Comparison of ENCODE assay signal across 8 mouse cellular contexts in the genomic region with DNA sequence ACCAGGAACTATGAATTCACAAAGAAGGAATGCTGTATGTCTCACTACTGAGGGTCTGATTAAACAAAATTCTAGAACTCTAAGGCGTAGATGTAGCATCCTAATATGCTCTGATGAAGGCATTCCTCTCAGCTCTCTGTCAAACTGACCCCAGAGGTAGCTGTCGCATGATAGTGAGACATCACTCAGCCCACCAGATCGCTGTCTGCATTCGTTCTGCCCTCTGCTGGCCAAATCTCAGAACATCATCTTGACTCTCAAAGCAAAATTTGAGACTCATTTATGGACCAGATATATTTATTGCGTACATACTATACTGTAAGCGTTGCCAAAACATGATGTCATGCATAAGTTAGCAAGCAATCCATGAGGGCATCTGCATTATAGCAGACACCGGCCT. TPM values are rescaled to one million over a fixed set of nuclear protein-coding genes. Genes with fewer than 3 reads are reported as not detected.
DNase-seq lines count a peak whose midpoint lies in the region; ATAC-seq and TF ChIP-seq lines count a peak whose summit lies in the region.

No protein-coding gene starts in this region.

- H3K9me3 ChIP-seq in forebrain, embryonic 11.5 days (ENCODE audit: control insufficient read depth, low read length) = no peaks in the 10 kb centered on the region
- H3K9me3 ChIP-seq in forebrain, embryonic 13.5 days (replicated peaks) = no peaks in the 10 kb centered on the region

- no peak overlapping the region for H3K4me2 ChIP-seq in forebrain, embryonic 11.5 days (ENCODE audit: low read depth, low read length, severe bottlenecking)
- H3K4me2 ChIP-seq in forebrain, embryonic 13.5 days = no peak overlapping the region

- H3K36me3 ChIP-seq in forebrain, embryonic 11.5 days (ENCODE audit: control insufficient read depth, insufficient read depth, low read length) = no peaks in the 10 kb centered on the region
- H3K36me3 ChIP-seq in forebrain, embryonic 13.5 days (ENCODE audit: poor library complexity, severe bottlenecking) = no peaks in the 10 kb centered on the region
- no peaks in the 10 kb centered on the region for H3K36me3 ChIP-seq in thymus, adult 2 months (ENCODE audit: control insufficient read depth, insufficient read depth, low read length)
- H3K36me3 ChIP-seq in small intestine, adult 2 months (ENCODE audit: control insufficient read depth, insufficient read depth, low read length) = peaks cover 10% of the 10 kb centered on the region

- peak; percentile 58 for DNase-seq in forebrain, embryonic 11.5 days (ENCODE audit: low spot score)
- peak; percentile 44 for DNase-seq in thymus, adult 2 months
- DNase-seq in thymus, adult 18-20 months = no peak
- peak; percentile 73 for DNase-seq in kidney, postnatal 10 days
- DNase-seq in lung, postnatal 14 days = peak; percentile 73

- H3K27ac ChIP-seq in forebrain, embryonic 11.5 days (ENCODE audit: low read depth, low read length) = no peak overlapping the region
- no peak overlapping the region for H3K27ac ChIP-seq in forebrain, embryonic 13.5 days
- no peak overlapping the region for H3K27ac ChIP-seq in thymus, adult 2 months (ENCODE audit: control insufficient read depth, insufficient read depth, low read length)
- H3K27ac ChIP-seq in cortical plate, adult 2 months (ENCODE audit: insufficient read depth, low read length) = no peak overlapping the region
- H3K27ac ChIP-seq in small intestine, adult 2 months (ENCODE audit: insufficient read depth, low read depth, low read length) = no peak overlapping the region

- H3K9ac ChIP-seq in forebrain, embryonic 11.5 days (ENCODE audit: low read length) = no peak overlapping the region
- no peak overlapping the region for H3K9ac ChIP-seq in forebrain, embryonic 13.5 days

- 22% methylated on average over 7 of the region's 7 CpGs for WGBS in forebrain, embryonic 11.5 days
- WGBS in forebrain, embryonic 13.5 days = 27% methylated on average over 7 of the region's 7 CpGs
- WGBS in thymus, adult 2 months = 24% methylated on average over 7 of the region's 7 CpGs
- WGBS in small intestine, adult 2 months = 12% methylated on average over 7 of the region's 7 CpGs

- H3K27me3 ChIP-seq in forebrain, embryonic 11.5 days (ENCODE audit: control insufficient read depth, insufficient read depth, low read length) = no peaks in the 10 kb centered on the region
- peaks cover 10% of the 10 kb centered on the region for H3K27me3 ChIP-seq in forebrain, embryonic 13.5 days
- no peaks in the 10 kb centered on the region for H3K27me3 ChIP-seq in thymus, adult 2 months (ENCODE audit: control insufficient read depth, insufficient read depth, low read length)
- no peaks in the 10 kb centered on the region for H3K27me3 ChIP-seq in small intestine, adult 2 months (ENCODE audit: control insufficient read depth, insufficient read depth, low read length)

- no peak for TF ChIP-seq CTCF in thymus, adult 2 months (IDR thresholded peaks at IDR 0.05; ENCODE audit: borderline replicate concordance, control insufficient read depth, extremely low read depth, insufficient read depth, low read length, poor library complexity)
- peak; percentile 80 for TF ChIP-seq CTCF in cortical plate, adult 2 months (IDR thresholded peaks at IDR 0.05; ENCODE audit: extremely low read depth, insufficient read depth, low read length)
- peak; percentile 80; the same call in 1 of the 2 replicates for TF ChIP-seq CTCF in small intestine, adult 2 months (IDR thresholded peaks at IDR 0.05; ENCODE audit: extremely low read depth, insufficient read length, insufficient replicate concordance, low read depth, low read length)

- no peak for ATAC-seq in forebrain, embryonic 11.5 days (replicated peaks; ENCODE audit: low FRiP score)
- ATAC-seq in forebrain, embryonic 13.5 days = no peak

- no peaks in the 10 kb centered on the region for H3K4me1 ChIP-seq in forebrain, embryonic 11.5 days (replicated peaks; ENCODE audit: control insufficient read depth, insufficient read depth, low read length)
- H3K4me1 ChIP-seq in forebrain, embryonic 13.5 days = no peaks in the 10 kb centered on the region
- no peaks in the 10 kb centered on the region for H3K4me1 ChIP-seq in thymus, adult 2 months (replicated peaks; ENCODE audit: control insufficient read depth, insufficient read depth, low read length)
- H3K4me1 ChIP-seq in cortical plate, adult 2 months (ENCODE audit: control insufficient read depth, insufficient read depth, low read length) = no peaks in the 10 kb centered on the region
- H3K4me1 ChIP-seq in small intestine, adult 2 months (ENCODE audit: control insufficient read depth, insufficient read depth, insufficient read length, low read length) = no peaks in the 10 kb centered on the region

- no peak overlapping the region for H3K4me3 ChIP-seq in forebrain, embryonic 11.5 days (ENCODE audit: low read depth, low read length)
- no peak overlapping the region for H3K4me3 ChIP-seq in forebrain, embryonic 13.5 days
- no peak overlapping the region for H3K4me3 ChIP-seq in thymus, adult 2 months (ENCODE audit: control insufficient read depth, insufficient read depth, low read length)
- H3K4me3 ChIP-seq in cortical plate, adult 2 months (ENCODE audit: insufficient read depth, low read length) = no peak overlapping the region
- H3K4me3 ChIP-seq in small intestine, adult 2 months (ENCODE audit: low read depth, low read length) = no peak overlapping the region

- no peak for TF ChIP-seq POLR2A in thymus, adult 2 months (IDR thresholded peaks at IDR 0.05; ENCODE audit: control insufficient read depth, extremely low read depth, insufficient read depth, low read length, poor library complexity)
- TF ChIP-seq POLR2A in cortical plate, adult 2 months (IDR thresholded peaks at IDR 0.05; ENCODE audit: extremely low read depth, insufficient read depth, low read length) = no peak
- TF ChIP-seq POLR2A in small intestine, adult 2 months (IDR thresholded peaks at IDR 0.05; ENCODE audit: low read depth, low read length) = no peak

RNA-seq across cellular contexts. Expression of a gene that starts 11.3 kb away (rescaled TPM):
- 3.3 and 4.1 TPM in 2 replicates for polyA plus RNA-seq in forebrain, embryonic 11.5 days (2014; fragmentation: Nextera tagmentation; extraction: Ambion mirVana)
- polyA plus RNA-seq in forebrain, embryonic 13.5 days (2015; fragmentation: Nextera tagmentation; extraction: Ambion mirVana) = 1.4 and 2.0 TPM in 2 replicates
- polyA plus RNA-seq in thymus, adult 2 months (2012; rRNA removed) = 0.97 and 1.7 TPM in 2 replicates
- 0.44 and 0.57 TPM in 2 replicates for polyA plus RNA-seq in cortical plate, adult 2 months (2012; rRNA removed)
- 94.9 and 97.8 TPM in 2 replicates for polyA plus RNA-seq in small intestine, adult 2 months (2012; rRNA removed)

RNA-seq across cellular contexts. Expression of a gene that starts 28.5 kb away (rescaled TPM):
- 20.4 and 22.5 TPM in 2 replicates for polyA plus RNA-seq in forebrain, embryonic 11.5 days (2014; fragmentation: Nextera tagmentation; extraction: Ambion mirVana)
- polyA plus RNA-seq in forebrain, embryonic 13.5 days (2015; fragmentation: Nextera tagmentation; extraction: Ambion mirVana) = 16.3 and 17.1 TPM in 2 replicates
- 4.3 and 4.7 TPM in 2 replicates for polyA plus RNA-seq in thymus, adult 2 months (2012; rRNA removed)
- 7.8 and 8.9 TPM in 2 replicates for polyA plus RNA-seq in cortical plate, adult 2 months (2012; rRNA removed)
- polyA plus RNA-seq in small intestine, adult 2 months (2012; rRNA removed) = 11.5 and 13.2 TPM in 2 replicates

RNA-seq across cellular contexts. Expression of a gene that starts 39.6 kb away (rescaled TPM):
- polyA plus RNA-seq in forebrain, embryonic 11.5 days (2014; fragmentation: Nextera tagmentation; extraction: Ambion mirVana) = 5.2 and 6.2 TPM in 2 replicates
- 9.5 and 10.3 TPM in 2 replicates for polyA plus RNA-seq in forebrain, embryonic 13.5 days (2015; fragmentation: Nextera tagmentation; extraction: Ambion mirVana)
- 15.8 and 19.3 TPM in 2 replicates for polyA plus RNA-seq in thymus, adult 2 months (2012; rRNA removed)
- 91.0 and 97.7 TPM in 2 replicates for polyA plus RNA-seq in cortical plate, adult 2 months (2012; rRNA removed)
- polyA plus RNA-seq in small intestine, adult 2 months (2012; rRNA removed) = 1.3 and 1.5 TPM in 2 replicates

Comparison
In these comparisons a context has a peak if more than half of its experiments do, and no peak if none do; other contexts are left out.
1. DNase-seq: peak in forebrain, embryonic 11.5 days (single experiment), thymus, adult 2 months (single experiment), kidney, postnatal 10 days (single experiment) and lung, postnatal 14 days (single experiment); none in thymus, adult 18-20 months (0 of 2).
2. RNA of a gene that starts 11.3 kb away (polyA plus RNA-seq): 94.9 to 97.8 TPM in small intestine, adult 2 months; 3.3 to 4.1 TPM in forebrain, embryonic 11.5 days, 1.4 to 2.0 TPM in forebrain, embryonic 13.5 days, 0.97 to 1.7 TPM in thymus, adult 2 months and 0.44 to 0.57 TPM in cortical plate, adult 2 months; every median in the first group is over 10 times any median in the second.